Mouse (Mus musculus) ovary, adult 18-20 months (tissue): ENCODE results near the gene Nutm1.

ENCODE experiments used
- DNase-seq: peaks from one replicate; pipeline ENCODE4 v3.0.0; 2022; ENCODE audit warnings: low spot score, mixed read lengths

Gene Nutm1

DNA sequence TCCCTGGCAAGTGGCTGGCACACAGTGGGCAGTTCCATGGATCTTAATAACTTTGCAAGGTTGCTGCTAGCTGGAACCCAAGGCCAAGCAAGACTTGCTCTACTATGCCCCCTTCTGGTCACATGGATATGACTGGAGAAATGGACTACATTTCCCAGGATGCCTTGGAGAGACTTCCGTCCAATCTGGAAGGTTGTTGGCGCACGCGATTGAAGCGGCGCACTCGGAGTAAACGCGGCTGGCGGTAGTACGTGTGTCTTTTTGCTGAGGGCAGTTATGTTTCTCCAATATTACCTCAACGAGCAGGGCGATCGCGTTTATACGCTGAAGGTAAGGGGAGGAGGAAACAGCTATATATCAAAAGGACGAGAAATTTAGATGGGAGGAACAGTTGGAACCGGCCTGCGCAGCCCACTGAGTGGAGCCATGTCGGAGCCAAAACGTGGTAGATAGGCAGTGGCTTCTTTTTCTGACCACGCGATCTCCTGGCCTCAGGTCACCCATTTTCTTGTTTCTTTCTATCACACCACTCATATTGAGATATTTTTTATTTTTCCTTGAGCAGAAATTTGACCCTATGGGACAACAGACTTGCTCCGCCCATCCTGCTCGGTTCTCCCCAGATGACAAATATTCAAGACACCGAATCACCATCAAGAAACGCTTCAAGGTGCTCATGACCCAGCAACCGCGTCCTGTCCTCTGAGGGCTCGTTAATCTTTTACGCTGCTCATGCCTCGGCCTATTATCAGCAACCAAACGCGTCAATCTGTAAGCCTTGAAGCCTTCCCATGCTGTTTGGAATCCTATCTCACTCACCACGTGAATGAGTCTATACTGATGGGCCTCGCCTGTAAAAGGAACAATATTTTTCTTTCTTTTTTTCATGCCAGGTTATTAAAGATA is 2.9 kb upstream of the Nutm1 start, which contains the start of gene Nop10:
Gene Nop10, plus strand, starts transcription at position 179 of the 906 bp plus-strand sequence.
- DNase-seq = peak; percentile 70

DNA sequence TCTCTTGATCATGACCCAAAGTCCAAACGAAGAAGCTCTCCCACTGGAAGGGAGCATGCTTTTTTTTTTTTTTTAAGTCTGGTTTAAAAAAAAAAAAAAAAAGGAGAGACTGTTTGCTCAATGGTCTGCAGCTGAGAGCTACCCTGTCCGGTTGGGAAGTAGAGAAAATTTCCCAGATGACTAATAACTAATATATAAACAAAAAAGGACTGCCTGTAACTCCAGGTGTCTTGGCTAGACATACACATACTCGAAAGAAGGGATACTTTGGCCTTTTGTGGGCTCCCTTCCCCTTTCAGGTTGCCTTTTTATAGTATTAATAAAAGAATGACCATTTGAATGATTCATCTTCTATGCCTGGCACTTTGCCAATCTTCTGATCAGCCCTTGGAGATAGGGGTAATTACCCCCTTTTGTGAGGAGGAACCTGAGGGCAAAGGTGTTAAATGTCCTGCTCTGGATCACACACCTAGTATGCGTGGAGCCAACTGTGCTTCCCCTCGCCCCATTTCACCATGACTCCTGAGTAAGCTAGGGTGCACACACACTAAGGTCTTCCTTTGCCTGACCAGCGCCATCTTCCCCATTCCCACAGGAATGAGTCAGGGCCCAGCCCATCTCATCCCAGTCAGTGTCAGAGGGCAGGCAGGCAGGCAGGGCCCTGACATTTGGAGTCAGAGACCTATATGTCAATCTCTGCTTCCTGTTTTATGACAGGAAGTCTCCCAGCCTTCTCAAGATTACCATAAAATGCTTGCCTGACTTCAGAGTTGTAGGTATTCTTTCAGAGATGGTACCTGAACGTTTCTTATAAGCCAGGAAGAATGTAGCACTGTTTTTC is 4.2 kb downstream of the Nutm1 start:
- no peak for DNase-seq

DNA sequence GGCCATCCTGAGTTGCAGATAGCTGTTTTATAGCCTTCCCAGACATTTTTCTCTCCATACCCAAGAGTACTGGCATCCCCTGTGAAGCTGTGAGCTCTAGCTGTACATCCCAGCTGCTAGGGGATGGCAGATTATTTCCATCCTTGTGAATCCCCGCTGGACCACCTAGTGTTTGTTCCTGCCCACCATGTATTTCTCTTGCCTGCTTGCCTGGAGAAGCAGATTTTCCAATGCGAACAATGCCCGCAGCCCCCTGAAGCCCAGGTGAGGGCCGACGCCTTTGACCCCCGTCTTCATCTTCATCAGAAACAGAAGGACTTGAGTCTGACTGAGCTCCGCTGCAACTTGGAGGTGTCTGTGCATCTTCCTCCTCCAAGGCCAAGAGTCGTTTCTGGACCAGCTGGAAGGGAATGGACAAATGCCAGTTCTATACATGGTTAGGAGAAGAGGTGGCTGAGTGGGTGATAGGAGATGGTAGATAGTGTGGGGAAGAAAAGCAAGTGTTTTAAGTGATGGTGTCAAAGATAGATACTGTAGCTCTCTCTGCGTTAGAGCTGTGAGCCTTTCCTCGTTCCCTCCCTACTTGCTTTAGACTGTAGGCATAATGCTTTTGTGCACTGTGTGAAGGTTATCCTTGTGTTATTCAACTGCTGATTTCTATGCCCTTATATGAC is 9.2 kb downstream of the Nutm1 start:
- no peak for DNase-seq

DNA sequence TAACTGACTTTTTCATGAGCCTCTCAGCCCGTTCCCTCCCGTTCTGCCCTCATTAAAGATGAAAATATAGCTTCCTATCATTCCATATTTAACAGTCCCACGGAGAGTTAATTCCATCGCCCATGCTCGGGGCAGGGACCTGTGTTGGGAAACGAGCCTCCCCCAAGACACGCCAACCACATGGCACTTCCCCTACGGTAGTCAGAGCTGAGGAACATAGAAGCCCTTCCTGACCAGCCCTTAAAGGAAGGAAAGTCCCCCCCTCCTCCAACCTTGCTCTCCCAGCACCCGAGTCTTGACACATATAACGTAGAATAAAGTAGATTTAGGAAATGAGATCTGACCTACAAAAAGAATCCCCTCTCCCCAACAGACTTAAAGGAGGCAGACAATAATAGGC is 11.8 kb downstream of the Nutm1 start:
- no peak for DNase-seq

DNA sequence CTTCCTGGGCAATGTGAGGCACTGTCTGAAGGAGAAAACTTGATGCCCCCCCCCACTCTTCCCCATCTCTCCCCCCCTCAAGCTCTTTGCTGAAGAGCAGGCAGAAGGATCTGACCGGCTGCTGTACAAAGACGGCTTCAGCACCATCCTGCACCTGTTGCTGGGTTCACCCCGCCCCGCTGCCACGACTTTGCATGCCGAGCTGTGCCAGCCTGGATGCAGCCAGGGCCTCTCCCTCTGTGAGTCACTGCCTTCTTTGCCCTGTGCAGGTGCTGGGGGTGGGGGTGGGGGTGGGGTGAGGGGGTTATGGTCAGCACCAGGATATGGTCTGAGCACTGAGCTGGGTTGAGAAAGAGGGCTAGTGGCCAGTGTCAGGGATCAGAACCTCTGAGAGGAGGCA is 12.9 kb downstream of the Nutm1 start:
- no peak for DNase-seq

DNA sequence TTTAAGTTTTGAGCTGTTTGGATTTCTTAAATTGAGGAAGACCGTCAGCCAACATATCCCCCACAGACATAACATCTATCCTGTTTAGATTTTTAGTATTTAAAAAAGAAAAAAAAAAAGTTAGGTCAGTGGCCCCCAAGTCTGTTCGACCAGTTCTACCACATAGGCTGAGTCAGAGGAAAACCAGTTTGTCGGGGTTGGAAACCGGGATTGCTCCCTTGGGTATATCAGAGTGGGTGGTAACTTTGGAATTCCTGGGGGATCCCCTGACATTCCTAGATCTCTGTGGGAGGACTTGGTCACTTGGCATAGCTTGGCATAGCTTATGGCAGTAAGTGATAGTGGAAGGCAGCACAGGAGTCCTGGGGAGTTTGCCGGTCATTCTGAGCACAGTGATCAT is 13.8 kb downstream of the Nutm1 start:
- no peak for DNase-seq

DNA sequence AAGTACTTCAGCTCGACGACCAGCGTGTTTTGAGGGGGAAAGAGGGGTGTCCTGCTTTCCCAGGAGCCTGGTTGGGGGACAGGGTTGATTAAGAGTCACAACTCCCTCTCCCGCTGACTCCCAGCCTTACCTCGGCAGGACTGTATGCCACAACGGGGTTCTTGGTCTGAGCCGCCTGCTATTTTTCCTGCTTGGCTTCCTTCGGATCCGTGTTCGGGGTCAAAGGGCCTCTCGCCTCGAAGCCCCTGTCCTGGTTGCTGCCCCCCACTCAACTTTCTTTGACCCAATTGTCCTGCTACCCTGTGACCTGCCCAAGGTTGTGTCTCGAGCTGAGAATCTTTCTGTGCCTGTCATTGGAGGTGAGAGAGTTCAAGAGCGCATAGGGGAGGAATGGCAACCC is 17.3 kb downstream of the Nutm1 start:
- no peak for DNase-seq

DNA sequence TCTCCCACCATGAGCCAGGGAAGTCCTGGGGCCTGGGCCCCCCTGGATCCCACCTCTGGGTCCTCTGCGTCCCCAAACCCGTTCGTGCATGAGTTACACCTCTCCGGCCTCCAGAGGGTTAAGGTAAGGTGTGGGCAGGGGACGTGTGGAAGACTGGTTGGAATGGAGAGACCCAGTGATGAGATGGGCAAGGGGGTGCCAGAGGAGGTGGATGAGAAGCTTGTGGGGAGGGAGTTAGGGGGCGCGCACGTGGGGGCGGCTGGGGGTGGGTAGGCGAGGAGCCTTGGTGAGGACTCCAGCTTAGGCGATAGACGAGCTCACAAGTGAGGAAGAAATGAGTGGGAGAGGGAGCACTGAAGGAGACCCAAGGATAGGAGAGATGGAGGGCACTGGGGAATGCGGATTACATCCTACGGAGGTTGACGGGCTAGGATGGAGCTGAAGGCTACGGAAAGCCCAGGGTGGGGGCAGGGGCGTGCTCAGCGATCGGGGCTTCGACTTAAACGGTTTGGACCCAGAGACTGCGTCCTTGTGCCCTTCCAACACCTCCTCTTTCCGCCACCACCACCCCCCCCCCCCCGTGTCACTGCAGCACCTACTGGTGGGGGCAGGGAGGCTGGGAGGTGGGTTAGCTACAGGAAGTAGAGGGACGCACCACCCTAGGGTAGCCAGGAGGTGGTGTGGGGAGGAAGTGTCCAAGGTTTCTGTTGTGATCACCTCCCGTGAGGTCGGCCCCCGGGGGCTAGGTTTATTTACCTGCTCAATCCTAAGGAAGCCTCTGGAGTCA is 19.0 kb downstream of the Nutm1 start:
- DNase-seq = no peak

DNA sequence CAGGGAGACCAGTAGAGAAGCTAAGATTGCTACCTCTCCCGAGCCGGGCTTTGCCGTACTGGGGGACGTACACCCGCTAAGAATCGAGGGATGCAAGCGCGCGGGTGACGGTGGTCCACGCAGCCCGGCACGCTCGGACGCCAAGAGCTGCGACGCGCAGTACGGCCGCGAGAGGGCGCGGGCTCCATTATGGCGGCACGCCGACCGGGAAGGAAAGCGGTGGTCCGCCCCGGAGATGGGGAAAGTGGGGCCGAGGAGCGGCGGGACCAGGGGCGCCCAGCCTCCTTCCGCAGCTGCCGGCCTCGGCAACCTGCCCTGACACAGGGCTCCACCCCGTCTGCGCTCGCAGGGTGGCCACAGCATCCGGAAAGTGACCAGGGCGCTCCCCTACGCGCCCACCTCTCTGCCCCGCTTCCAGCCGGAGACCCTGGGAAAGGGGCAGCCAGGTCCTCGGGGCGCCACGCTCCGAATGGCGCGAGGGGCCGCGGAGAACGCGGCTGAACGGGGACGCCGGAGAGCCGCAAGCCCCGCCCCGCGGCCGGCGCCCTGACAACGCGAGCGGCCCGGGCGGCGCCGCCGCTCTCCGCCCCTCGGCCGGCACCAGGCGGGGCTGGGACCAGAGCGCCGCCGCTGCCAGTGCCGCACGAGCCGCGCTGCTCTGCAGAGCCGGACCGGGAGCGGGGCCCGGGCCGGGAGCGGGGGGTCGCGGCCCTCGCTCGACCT is 19.7 kb downstream of the Nutm1 start, which contains the start of gene Lpcat4:
Gene Lpcat4, plus strand, starts transcription at position 257 of the 723 bp plus-strand sequence.
- DNase-seq = peak; percentile 74

DNA sequence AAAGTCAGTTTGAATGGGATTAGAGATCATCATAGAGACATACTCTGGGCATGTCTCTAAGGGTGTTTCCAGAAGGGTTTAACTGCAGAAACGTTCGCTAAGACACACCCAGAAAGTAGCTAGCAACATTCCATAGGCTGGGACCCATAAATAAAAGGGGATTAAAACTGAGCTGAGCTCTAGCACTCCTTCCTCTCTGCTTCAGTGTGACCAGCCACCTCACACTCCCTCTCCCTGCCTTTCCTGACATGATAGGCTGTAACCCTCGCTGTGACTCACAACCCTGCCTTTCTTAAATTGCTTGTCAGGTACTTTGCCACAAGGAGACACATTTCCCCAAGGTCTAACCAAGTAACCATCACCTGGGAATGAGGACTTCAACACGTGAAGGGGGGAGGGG is 21.1 kb downstream of the Nutm1 start:
- DNase-seq = no peak

DNA sequence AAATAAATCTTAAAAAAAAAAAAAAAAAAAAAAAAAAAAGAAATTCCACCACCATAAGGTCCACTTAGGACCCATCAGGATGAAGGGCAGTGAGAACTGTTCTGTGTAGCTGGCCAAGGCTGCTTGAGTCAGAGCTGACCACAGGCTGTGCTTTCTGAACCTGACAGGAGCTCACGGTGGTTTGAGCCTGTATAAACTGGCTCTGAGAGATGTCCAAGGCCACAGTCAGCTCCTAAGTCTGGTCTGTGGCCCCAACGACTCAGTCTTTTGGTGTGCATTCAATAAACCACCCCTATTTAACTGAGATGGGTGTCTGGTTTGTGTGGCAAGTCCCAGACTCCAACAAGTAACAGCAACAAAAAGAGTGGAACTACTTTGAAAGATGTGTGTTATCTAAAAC is 22.5 kb downstream of the Nutm1 start:
- no peak for DNase-seq

DNA sequence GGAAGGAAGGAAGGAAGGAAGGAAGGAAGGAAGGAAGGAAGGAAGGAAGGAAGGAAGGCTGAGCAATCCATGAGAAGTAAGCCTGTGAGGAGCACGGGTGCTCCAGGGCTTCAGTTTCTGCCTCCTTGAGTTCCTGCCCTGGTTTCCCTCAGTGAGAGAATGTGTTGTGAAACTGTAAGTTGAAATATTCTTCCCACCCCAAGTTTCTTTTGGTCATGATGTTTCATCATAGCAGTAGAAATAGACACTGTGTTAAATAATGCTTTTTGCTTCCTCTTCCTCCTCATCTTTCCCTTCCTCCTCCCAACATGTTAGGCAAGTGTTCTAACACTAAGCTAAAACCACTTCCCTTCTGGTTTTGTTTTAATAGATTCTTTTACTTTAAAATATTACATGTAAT is 26.5 kb downstream of the Nutm1 start:
- DNase-seq = no peak

DNA sequence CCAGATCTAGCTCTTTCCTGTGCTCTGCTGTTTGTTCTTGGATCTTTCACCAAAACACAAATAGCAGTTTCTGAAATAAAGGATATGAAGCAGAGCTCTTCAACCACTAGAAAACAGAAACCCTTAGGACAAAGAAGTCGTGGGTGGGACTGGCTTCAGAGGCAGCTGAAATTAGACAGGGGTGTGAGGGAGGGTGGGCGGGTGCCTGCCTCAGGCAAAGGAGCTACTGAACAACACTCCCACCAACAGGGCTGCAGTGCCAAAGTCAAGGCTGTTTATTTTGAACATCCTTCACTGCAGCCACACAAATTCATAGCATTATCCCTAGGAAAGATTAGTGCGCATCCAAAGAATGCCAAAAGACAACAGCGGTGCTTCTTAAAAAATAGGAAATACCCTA is 34.7 kb downstream of the Nutm1 start:
- no peak for DNase-seq

DNA sequence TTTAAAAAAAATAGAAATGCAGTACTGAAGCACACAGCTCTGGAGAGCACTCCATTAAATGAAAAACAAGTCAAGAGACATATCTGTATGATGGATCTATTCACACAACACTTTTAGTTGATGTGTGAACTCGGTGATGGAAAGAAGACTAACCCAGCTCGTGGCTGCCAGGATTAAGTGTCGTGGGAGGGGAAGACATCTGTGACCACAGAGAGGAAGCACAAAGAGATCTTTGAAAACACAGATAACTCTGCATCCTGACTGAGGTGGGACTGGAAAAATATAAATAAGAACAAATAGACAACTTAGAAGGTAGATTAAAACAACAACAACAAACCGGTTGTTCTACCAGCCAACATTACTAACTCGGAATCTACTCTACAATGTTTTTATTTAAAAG is 36.5 kb downstream of the Nutm1 start:
- no peak for DNase-seq

DNA sequence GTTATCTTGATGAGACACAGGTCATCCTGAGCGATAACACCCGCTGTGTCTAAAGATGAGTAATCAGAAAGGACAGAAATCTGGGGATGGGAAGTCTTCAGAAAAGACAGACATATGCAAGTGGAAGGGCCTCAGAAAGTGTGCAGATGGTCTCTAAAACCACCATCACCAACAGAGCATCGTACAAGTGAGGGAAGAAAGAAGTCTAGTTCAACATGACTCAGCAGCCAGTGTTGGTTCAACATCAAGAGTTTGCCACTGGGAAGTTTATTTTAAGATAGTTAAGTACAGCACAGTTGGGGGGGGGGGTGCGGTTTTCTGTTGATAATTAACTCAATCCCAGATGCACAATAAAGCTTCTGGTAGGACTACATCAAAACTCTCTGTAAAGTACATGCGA is 38.2 kb downstream of the Nutm1 start:
- no peak for DNase-seq

DNA sequence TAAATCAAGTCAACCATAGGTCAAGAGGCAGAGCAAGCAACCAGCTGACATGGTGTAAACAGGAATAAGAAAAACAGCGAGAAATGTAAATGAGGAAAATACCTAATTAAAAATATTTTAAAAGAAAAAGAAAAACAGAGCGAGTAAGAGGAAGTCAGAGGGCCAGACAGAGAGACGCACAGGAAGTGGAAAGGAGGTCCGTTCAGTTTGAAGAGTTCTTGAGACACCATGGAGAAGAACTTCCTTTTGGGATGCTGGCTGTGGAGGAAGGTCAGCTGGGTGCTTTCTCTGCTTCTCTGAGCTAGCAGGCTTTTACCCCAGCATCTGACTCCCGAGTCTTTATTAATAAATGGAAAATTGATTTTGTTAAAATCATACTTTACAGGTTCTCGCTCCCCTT is 41.5 kb downstream of the Nutm1 start:
- no peak for DNase-seq

DNA sequence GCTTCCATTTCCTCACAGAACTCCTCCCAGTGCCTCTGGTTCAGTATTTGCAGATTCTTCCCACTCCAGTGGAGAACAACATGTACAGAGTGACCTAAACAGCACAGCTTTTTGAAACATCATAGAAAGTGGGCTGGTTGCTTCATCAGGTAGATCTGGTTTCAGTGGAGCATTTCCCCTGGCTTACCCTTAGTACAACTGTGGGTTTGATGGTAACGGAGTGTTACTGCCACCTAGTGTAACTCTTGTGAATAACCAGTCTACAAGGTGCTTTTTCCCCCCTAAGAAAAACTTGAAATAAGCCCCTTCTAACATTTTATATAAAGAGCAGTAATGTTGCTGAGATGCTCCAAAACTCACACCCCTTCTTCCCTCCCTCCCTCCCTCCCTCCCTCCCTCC is 43.1 kb downstream of the Nutm1 start:
- DNase-seq = no peak

DNA sequence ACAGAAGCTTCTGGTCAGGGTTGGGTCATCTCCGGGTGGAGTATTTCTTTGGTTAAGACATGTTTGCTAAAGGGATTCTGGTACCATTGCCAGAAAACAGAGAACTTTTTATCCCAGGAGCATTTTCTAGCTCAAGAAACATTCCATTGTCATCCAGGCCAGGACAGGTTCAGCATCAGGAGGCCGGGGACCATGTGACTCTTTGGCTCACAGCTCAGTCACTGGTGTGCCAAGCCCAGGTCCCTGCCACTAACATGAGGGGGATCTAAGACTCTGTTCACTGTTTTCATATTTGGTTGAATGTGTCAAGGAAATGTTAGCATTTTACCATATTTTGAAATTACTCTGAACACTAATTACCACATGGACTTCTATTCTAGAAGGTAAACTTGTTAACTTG is 48.4 kb downstream of the Nutm1 start:
- DNase-seq = no peak

DNA sequence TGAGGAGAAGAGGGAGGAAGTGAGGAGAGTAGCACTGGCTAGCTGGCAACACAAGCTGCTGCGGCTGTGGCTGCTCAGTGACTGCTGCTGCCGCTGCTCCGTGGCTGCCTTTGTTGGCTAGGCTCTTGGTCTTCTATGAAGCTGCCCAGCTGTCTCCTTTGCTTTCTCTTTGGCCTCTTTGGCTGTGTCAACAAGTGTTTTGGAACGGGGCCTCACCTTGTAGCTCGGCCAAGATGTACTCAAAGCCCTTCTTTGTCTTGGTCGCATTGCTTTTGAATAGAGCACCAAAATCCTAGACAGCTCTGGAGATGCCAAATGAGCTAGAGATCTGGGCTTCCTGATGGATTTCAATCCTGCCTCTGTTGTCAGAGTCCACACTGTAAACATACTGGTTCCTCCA is 48.9 kb downstream of the Nutm1 start:
- DNase-seq = peak; percentile 6

DNA sequence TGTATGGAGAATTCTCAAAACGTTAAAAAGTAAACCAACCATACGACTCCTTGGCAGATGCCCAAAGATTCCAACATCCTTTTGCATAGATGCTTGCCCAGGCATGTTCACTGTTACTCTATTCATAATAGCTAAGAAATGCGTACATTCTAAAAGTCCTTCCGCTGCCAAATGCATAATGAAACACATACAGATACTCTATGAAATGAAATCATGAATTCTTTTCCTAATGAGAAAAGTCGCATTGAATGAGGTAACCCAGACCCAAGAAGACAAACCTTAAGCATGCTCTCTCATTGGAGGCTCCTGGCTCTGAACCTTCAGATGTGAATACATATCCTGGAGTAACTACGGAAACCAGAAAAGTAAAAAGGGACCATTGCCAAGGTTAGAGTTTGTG is 56.0 kb downstream of the Nutm1 start:
- no peak for DNase-seq
